Mouse (Mus musculus) Patski (cell line): ENCODE measurements around the gene Tmem184c. TPM values are rescaled to one million over a fixed set of nuclear protein-coding genes. Genes with fewer than 3 reads are reported as not detected.

Experiments used
- ATAC-seq: fragments of 100-300 bp; one replicate; pipeline ENCODE4 v1.8.0; 2021
- CTCF ChIA-PET: fragments of 350-600 bp; sonication (Branson Sonifier 250); formaldehyde crosslinking; loops from one replicate; lab custom pipeline; 2022; ENCODE audit warnings: inconsistent platforms; lab: Charles Lee
- POLR2A ChIA-PET: fragments of 350-600 bp; sonication (Branson Sonifier 250); formaldehyde crosslinking; loops from one replicate; lab custom pipeline; 2022; ENCODE audit warnings: antibody characterized with exemption, inconsistent platforms; lab: Charles Lee
- DNase-seq: peaks from one replicate; pipeline ENCODE4 v3.0.0-alpha.2; 2011; ENCODE audit warnings: low read depth, low spot score
- H3K27me3 ChIP-seq: fragments of 371-371 bp; one replicate; pipeline ENCODE4 v1.5.1; 2021
- CTCF ChIP-seq: fragments of 100-300 bp; IDR thresholded peaks from one replicate; pipeline ENCODE4 v1.5.1; 2021
- in situ Hi-C: fragments of 300-500 bp; cut with MboI; formaldehyde crosslinking; loops from 3 replicates; pipeline ENCODE4 v1.11.1; 2018; ENCODE audit warnings: low pct_unique_long_range_greater_than_20kb, mixed read lengths
- polyA plus RNA-seq: library from polyadenylated mRNA; unstranded; gene quantifications from one replicate; pipeline ENCODE4 v1.2.3, GENCODE M21; 2021

The Tmem184c gene
- polyA plus RNA-seq, 1 experiment from 2014 or later, result 59.4 TPM

GRCm38 (mm10) chr8:77549121-77549706, 61.3 kb downstream of the Tmem184c start, which contains the start of gene Prmt9:
Gene Prmt9, plus strand, starts transcription at chr8:77549397.
- ATAC-seq (peak; percentile 92), DNase-seq (peak; percentile 73)
- TF ChIP-seq CTCF, result no peak
- H3K27me3 ChIP-seq, result no peaks in the 10 kb centered on the region
- POLR2A ChIA-PET, result interaction anchor here (1.0 to 1.3 kb wide), 2 partner anchors 15 to 129 kb away, joined by 3 to 6 read pairs; no protein-coding TSS in a partner anchor
- in situ Hi-C loops, result loop anchor here (10.0 kb wide), 1 partner anchor 124 kb away; no protein-coding TSS in a partner anchor
- CTCF ChIA-PET, result interaction anchor here (1.0 to 1.5 kb wide), 6 partner anchors 14 to 130 kb away, joined by 3 to 6 read pairs (median 4); no protein-coding TSS in a partner anchor

Other genes starting within 250 kb of the Tmem184c start
- 45.5 TPM for gene Arhgap10, start 92.7 kb downstream of the Tmem184c start, polyA plus RNA-seq
- 20.4 TPM for gene Prmt9, start 61.3 kb downstream of the Tmem184c start, polyA plus RNA-seq
- 0.53 TPM for gene Ednra, start 113.8 kb upstream of the Tmem184c start, polyA plus RNA-seq